Mouse (Mus musculus): ENCODE data around the gene Ado.

Gene Ado

DNA sequence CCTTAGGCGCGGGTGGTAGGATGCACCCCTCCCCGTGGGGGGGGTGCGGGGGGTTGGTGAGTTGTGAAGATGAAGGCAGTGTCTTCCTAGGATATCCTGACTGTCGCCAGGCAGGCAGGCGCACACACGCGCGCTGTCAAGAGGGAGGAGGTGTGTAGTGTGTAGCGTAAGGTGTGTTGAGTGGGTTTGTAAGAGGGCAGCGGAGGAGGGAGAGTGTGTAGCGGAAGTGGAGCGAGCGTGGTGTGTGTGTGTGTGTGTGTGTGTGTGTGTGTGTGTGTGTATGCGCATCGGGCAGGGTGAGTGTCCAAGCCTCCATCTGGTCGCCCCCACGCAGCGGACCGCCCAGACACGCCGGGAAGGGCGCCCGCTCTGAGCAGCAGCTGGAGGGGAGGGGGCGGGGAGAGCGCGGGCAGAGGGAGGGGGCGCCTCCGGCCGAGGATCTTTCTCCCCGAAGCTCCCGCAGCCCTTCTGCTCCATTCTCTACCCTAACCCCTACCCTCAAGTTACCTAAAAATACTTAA is 12.1 kb downstream of the Ado start:
- DNase-seq (ENCODE audit: low read depth, low spot score) = no peak

DNA sequence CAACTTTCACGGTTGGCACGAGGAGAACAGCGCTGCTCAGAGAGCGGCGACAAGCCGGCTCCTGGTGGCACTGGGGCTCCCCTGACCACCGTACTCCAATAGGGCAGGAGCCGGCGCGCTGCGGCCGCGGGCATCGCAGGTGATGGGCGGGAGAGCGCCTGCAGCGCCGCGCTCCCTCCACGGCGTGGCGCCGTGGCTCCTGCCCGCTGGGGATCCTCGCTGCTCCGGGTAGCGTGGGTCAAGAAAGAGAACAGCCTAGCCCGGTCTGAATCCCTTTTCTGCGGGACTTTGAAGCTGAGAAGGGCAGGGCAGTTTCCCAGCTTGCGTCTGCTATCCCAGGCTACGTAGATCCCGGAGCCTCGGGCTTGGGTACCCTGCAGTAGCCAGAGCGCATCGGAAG is 12.8 kb downstream of the Ado start:
- peak; percentile 60 for DNase-seq (ENCODE audit: low read depth, low spot score)

- DNase-seq (ENCODE audit: low read depth, low spot score) = no peak
Observed at GRCm38 (mm10) chr10:67535256-67535655, 13.5 kb downstream of the Ado start, which contains the start of gene Egr2. Gene Egr2, plus strand, starts transcription at chr10:67535475.

DNA sequence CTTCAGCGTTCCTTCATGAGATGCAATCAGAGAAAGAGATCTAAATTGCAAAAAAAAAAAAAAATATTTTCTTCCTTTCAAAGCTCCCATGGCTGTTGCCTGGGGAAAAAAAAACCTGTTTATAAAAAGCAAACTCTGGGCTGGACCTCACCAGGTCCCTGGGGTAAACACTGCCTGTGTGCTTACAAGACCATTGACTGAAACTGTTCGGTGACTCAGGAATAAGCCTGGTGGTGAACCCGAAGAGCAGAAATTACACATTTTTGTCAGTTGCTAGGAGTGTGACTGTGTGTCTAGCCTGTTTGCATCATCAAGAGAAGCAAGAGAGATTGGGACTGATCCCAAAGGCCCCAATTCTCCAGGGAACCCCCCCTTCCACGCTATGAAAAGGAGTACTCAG is 19.0 kb downstream of the Ado start:
- no peak for DNase-seq (ENCODE audit: low read depth, low spot score)

GRCm38 (mm10) chr10:67526435-67526834 is 22.3 kb downstream of the Ado start:
- no peak for DNase-seq (ENCODE audit: low read depth, low spot score)

- DNase-seq (ENCODE audit: low read depth, low spot score) = no peak
Observed at GRCm38 (mm10) chr10:67524694-67525093, 24.1 kb downstream of the Ado start.

- no peak for DNase-seq (ENCODE audit: low read depth, low spot score)
Observed at GRCm38 (mm10) chr10:67524130-67524529, 24.6 kb downstream of the Ado start.

GRCm38 (mm10) chr10:67518733-67519132 is 30.0 kb downstream of the Ado start:
- DNase-seq (ENCODE audit: low read depth, low spot score) = no peak

GRCm38 (mm10) chr10:67512871-67513270 is 35.9 kb downstream of the Ado start:
- no peak for DNase-seq (ENCODE audit: low read depth, low spot score)

DNA sequence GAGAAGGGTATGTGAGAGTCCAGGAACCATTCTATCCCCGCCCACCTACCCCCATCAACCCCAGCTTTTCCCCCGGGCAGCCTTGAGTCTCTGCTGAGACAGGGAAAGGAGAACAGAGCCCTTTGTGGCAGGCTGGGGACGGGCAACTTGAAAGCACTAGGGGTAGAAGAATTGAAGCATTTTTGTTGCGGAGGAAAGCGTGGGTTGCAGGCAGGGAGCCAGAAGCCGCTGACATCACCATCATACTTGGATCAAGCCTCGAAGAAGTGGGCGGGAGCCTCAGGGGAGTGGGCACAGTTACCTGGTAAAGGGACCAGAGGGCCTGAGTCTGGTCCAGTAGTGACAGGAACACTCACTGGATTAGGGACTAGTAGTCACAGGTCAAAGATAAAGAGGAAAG is 36.5 kb downstream of the Ado start:
- no peak for DNase-seq (ENCODE audit: low read depth, low spot score)

DNA sequence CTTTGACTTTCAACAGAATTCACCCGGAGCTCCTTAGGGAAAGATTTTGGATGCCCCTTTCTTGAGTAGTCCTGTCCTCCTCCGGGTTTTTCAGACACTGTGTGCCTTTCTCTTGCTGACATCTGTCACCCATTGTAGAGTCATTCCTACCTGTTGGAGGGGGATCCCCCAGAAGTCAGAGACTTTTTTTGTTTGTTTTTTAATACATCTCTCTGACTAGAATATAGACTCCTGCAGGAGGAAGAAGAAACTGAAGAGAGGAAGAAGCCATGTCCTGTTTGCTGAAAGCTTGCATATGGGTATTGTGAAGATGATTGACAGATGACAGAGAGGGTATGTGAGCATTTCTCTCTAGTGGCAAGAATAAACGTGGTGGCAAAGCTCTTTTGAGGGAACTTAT is 43.5 kb downstream of the Ado start:
- no peak for DNase-seq (ENCODE audit: low read depth, low spot score)

DNA sequence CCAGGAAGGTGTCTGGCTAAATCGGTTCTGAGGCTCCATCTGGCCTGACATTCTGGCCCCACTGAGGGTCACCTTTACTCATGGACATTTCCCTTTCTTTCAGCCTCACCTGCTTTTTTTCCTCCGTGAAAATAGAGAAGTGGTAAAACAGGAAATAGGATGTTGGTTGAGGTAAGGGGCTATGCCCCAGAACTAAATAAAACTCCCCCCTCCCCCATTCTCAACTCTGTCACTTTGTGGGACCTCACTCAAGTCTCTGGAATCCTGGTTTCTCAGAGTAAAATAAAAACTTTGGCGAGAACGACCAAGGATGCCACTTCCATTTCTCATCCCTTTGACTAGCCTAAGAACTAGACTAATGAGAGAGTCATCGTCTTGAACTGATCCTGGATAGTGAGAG is 44.7 kb downstream of the Ado start:
- no peak for DNase-seq (ENCODE audit: low read depth, low spot score)

GRCm38 (mm10) chr10:67503320-67503995 is 45.3 kb downstream of the Ado start:
- no peak for DNase-seq (ENCODE audit: low read depth, low spot score)

GRCm38 (mm10) chr10:67497951-67498350 is 50.8 kb downstream of the Ado start:
- DNase-seq (ENCODE audit: low read depth, low spot score) = no peak

- no peak for DNase-seq (ENCODE audit: low read depth, low spot score)
Observed at GRCm38 (mm10) chr10:67497144-67497892, 51.4 kb downstream of the Ado start.

Measured in retina, postnatal 7 days (tissue).